Mouse (Mus musculus) liver, adult 2 months (tissue): Measurements from ENCODE around the gene Endou. TPM values are rescaled to one million over a fixed set of nuclear protein-coding genes. Genes with fewer than 3 reads are reported as not detected.

Source experiments
- DNase-seq: peaks from one replicate; pipeline ENCODE4 v3.0.0-alpha.2; 2011; ENCODE audit warnings: low read depth, low spot score; ENCODE audit errors: extremely low read depth
- H3K27ac ChIP-seq: fragments of 200-500 bp; replicated peaks from 2 replicates; pipeline ENCODE4 v1.5.1; 2012; ENCODE audit warnings: low read depth, mild to moderate bottlenecking, control low read depth, inconsistent platforms, low read length; ENCODE audit not compliant: insufficient read depth
- H3K27me3 ChIP-seq: fragments of 200-500 bp; 2 replicates; pipeline ENCODE4 v1.6.1; 2012; ENCODE audit warnings: mild to moderate bottlenecking, moderate library complexity, low read length, inconsistent platforms; ENCODE audit not compliant: control insufficient read depth, insufficient read depth
- H3K36me3 ChIP-seq: fragments of 200-500 bp; 2 replicates; pipeline ENCODE4 v1.6.1; 2012; ENCODE audit warnings: low read length, inconsistent platforms; ENCODE audit not compliant: control insufficient read depth, insufficient read depth
- H3K4me1 ChIP-seq: fragments of 200-500 bp; 2 replicates; pipeline ENCODE4 v1.6.1; 2011; ENCODE audit warnings: low read length; ENCODE audit not compliant: control insufficient read depth, insufficient read depth
- H3K4me3 ChIP-seq: fragments of 200-500 bp; 2 replicates; pipeline ENCODE4 v1.5.1; 2011; ENCODE audit warnings: low read depth, mild to moderate bottlenecking, control low read depth, low read length, moderate library complexity; ENCODE audit not compliant: insufficient read depth
- H3K79me2 ChIP-seq: fragments of 200-500 bp; 2 replicates; pipeline ENCODE4 v1.6.1; 2012; ENCODE audit warnings: inconsistent platforms, mild to moderate bottlenecking, low read length, moderate library complexity; ENCODE audit not compliant: control insufficient read depth, insufficient read depth
- H3K9ac ChIP-seq: fragments of 200-500 bp; 2 replicates; pipeline ENCODE4 v1.6.1; 2012; ENCODE audit warnings: low read depth, mild to moderate bottlenecking, control low read depth, inconsistent platforms, low read length
- CTCF ChIP-seq: fragments of 200-500 bp; IDR thresholded peaks from 2 replicates; pipeline ENCODE4 v1.5.1; 2011; ENCODE audit warnings: low read depth, low read length, control low read depth
- POLR2A ChIP-seq: fragments of 200-500 bp; IDR thresholded peaks from 2 replicates; pipeline ENCODE4 v1.6.1; 2011; ENCODE audit warnings: low read length, control low read depth; ENCODE audit not compliant: insufficient read depth; ENCODE audit errors: extremely low read depth
- whole genome bisulfite sequencing: fragments of 180-500 bp; shearing (Covaris S2); methylation state at CpG from one replicate; pipeline ENCODE4 v1.1.7; 2018; 5-methylcytosine and 5-hydroxymethylcytosine counted together
- polyA plus RNA-seq: library from polyadenylated mRNA; depleted of rRNA; stranded (reverse); fragments of >200 nt; gene quantifications from 2 replicates; pipeline ENCODE4 v1.2.3, GENCODE M21; 2012
- total RNA-seq: library from RNA; depleted of rRNA; stranded (reverse); fragments of >200 nt; gene quantifications from 2 replicates; pipeline ENCODE4 v1.2.3, GENCODE M21; 2014

The Endou gene
- total and polyA plus RNA-seq, 2 experiments: 0.32 to 0.55 TPM

DNA sequence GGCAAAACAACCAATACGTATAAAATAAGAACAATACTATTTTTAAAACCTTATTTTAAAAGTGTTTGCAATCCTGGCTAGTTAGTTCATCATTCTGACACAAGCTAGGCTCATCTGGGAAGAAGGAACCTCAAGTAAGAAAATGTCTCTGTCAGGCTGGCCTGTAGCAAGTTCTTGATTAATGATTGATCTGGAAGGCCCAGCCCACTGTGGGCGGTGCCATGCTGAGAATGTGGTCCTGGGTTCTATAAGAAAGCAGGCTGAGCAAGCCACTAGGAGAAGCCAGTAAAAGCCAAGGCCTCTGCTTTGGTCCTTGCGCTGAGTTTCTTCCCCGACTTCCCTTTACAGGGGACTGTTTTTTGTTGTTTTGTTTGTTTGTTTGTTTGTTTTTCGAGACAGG lies 21.4 kb upstream of the Endou start:
- Histone ChIP-seq H3K4me3 (no peak overlapping the region), H3K4me1 (no peaks in the 10 kb centered on the region), H3K36me3 (no peaks in the 10 kb centered on the region), H3K79me2 (no peaks in the 10 kb centered on the region), H3K27me3 (no peaks in the 10 kb centered on the region), H3K27ac (no peak overlapping the region), H3K9ac (no peak overlapping the region)
- DNase-seq: no peak
- no peak for TF ChIP-seq POLR2A
- no peak for TF ChIP-seq CTCF
- 87% methylated on average over 5 of the region's 5 CpGs for WGBS

- no peaks in the 10 kb centered on the region for H3K4me1 ChIP-seq
- no peaks in the 10 kb centered on the region for H3K36me3 ChIP-seq
- H3K79me2 ChIP-seq: no peaks in the 10 kb centered on the region
- TF ChIP-seq CTCF: peak; percentile 61
- no peak for TF ChIP-seq POLR2A
- no peak overlapping the region for H3K27ac ChIP-seq
- 77% methylated on average over 2 of the region's 2 CpGs for WGBS
- no peak for DNase-seq
- H3K27me3 ChIP-seq: no peaks in the 10 kb centered on the region
- no peak overlapping the region for H3K9ac ChIP-seq
- H3K4me3 ChIP-seq: no peak overlapping the region
Measured at GRCm38 (mm10) chr15:97751676-97752075, 20.5 kb upstream of the Endou start.

DNA sequence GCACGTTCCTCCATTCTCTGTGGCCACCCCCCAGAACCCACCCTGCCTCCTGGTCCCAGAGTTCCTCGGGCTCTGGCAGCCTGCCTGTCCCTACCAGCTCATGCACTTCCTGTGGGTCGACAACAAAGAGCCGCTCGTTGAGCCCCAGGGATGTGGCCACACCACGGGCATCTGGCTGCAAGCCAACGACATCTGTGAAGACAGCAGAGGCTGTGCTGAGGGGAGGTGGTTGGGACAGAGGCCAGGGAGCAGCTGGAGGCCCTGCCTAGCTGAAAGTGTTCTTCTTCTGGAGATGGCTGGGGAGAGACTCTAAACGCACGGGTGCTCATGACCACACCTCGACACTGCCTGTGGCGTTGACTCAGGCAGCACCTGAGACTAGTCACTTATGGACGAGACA lies 19.6 kb upstream of the Endou start:
- TF ChIP-seq CTCF (no peak), POLR2A (no peak)
- 39% methylated on average over 12 of the region's 12 CpGs for WGBS
- H3K9ac ChIP-seq: no peak overlapping the region
- H3K79me2 ChIP-seq: no peaks in the 10 kb centered on the region
- H3K4me1 ChIP-seq: no peaks in the 10 kb centered on the region
- H3K4me3 ChIP-seq: no peak overlapping the region
- no peaks in the 10 kb centered on the region for H3K36me3 ChIP-seq
- H3K27me3 ChIP-seq: no peaks in the 10 kb centered on the region
- no peak overlapping the region for H3K27ac ChIP-seq
- no peak for DNase-seq

DNA sequence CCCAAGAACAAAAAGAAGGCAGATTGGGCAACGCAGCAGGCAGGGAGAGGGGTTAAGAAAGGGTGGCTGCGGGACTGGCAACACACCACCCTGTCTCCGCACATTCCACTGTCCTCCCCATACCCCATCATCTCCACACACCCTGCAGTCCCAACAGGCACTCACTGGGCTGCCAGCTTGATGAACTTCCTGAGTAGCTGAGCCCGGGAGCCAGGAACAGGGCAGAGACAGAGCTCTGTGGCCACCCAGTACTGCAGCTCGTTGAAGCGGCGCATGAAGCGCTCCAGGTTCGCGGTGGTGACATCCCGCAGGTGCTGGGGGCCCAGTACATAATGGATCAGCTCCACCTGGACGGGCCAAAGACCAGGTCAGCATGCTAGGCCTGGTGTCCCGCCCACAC lies 18.7 kb upstream of the Endou start:
- H3K27ac ChIP-seq: no peak overlapping the region
- no peaks in the 10 kb centered on the region for H3K36me3 ChIP-seq
- no peak overlapping the region for H3K9ac ChIP-seq
- no peaks in the 10 kb centered on the region for H3K4me1 ChIP-seq
- H3K27me3 ChIP-seq: no peaks in the 10 kb centered on the region
- TF ChIP-seq CTCF (no peak), POLR2A (no peak)
- no peaks in the 10 kb centered on the region for H3K79me2 ChIP-seq
- DNase-seq: no peak
- no peak overlapping the region for H3K4me3 ChIP-seq
- 89% methylated on average over 13 of the region's 13 CpGs for WGBS

- no peak for TF ChIP-seq CTCF
- TF ChIP-seq POLR2A: no peak
- H3K27ac ChIP-seq: no peak overlapping the region
- H3K4me1 ChIP-seq: no peaks in the 10 kb centered on the region
- no peak for DNase-seq
- H3K27me3 ChIP-seq: no peaks in the 10 kb centered on the region
- H3K79me2 ChIP-seq: no peaks in the 10 kb centered on the region
- 95% methylated on average over 9 of the region's 9 CpGs for WGBS
- H3K9ac ChIP-seq: no peak overlapping the region
- H3K36me3 ChIP-seq: no peaks in the 10 kb centered on the region
- no peak overlapping the region for H3K4me3 ChIP-seq
Measured at GRCm38 (mm10) chr15:97749397-97749796, 18.3 kb upstream of the Endou start.

DNA sequence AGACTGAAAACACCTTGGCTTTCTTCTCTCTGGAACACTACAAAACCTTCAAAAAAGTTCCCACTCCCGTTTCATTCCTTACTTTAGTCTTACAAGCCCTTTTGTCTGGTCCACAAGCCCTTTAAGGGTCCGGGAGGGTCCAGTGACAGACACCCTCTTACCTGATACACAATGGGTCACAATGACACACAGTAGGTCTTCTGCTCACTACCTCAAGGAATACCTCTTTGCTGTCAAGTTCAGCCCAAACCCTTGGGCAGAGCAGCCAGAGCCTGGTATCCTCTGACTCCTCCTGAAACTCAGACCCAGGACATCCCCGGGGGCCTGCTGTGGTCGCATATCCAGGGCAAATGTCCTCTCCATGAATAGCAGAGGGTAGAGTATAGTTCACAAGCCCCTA lies 17.8 kb upstream of the Endou start:
- Histone ChIP-seq H3K36me3 (no peaks in the 10 kb centered on the region), H3K27ac (no peak overlapping the region), H3K4me1 (no peaks in the 10 kb centered on the region), H3K4me3 (no peak overlapping the region), H3K79me2 (no peaks in the 10 kb centered on the region), H3K9ac (no peak overlapping the region), H3K27me3 (no peaks in the 10 kb centered on the region)
- 93% methylated on average over 4 of the region's 4 CpGs for WGBS
- TF ChIP-seq POLR2A: no peak
- TF ChIP-seq CTCF: no peak
- no peak for DNase-seq
